Mouse (Mus musculus): ENCODE measurements around the gene Adpgk.

DNA sequence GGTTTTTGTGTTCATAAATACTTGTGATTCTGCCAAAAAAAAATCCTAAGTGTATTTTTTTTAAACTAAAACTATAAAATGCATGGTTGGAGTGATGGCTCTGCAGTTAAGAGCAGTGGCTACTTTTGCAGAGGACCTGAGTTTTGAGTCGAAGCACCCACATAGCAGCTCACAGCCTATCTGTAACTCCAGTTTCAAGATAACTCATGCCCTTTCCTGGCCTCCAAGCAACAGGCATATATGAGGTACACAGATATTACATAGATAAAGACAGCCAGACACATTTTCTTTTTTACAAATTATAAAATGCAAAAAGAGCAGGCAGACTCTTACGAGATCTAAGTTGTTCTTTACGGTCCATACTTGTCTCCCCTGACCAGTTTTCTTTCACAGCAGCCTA, 45.2 kb downstream of the Adpgk start:
- TF ChIP-seq POLR2A (IDR thresholded peaks at IDR 0.05; ENCODE audit: control insufficient read depth in 1 of 2, insufficient read depth in 1 of 2, low read depth in 1 of 2, low read length in 2 of 2, poor library complexity in 1 of 2) = no peak
- no peak for TF ChIP-seq CTCF (IDR thresholded peaks at IDR 0.05 in 2 of 3, conservative IDR thresholded peaks at IDR 0.05 in 1 of 3; ENCODE audit: control insufficient read depth in 1 of 3, insufficient read depth in 1 of 3, low read depth in 2 of 3, low read length in 3 of 3, poor library complexity in 1 of 3, severe bottlenecking in 1 of 3)
- TF ChIP-seq NELFE (IDR thresholded peaks at IDR 0.05; ENCODE audit: low read depth, low read length) = no peak
- peak; percentile 58 for TF ChIP-seq GATA1 (IDR thresholded peaks at IDR 0.05; ENCODE audit: low read depth, low read length)
